Mouse (Mus musculus) MEL (cell line): ENCODE data around the gene Cd300c2.

Source experiments
- CHD1 ChIP-seq: IDR thresholded peaks from 2 replicates; pipeline ENCODE4 v1.6.1; 2012; ENCODE audit warnings: low read depth, mild to moderate bottlenecking, inconsistent platforms, low read length, improper control_type of control experiment
- CTCF ChIP-seq, 3 experiments: IDR thresholded peaks in 2 of 3; conservative IDR thresholded peaks in 1 of 3; 2 replicates each; pipeline ENCODE4 v1.5.1; 2011 to 2012; ENCODE audit warnings: low read length in 3 of 3, low read depth in 2 of 3, mild to moderate bottlenecking in 2 of 3, improper control_type of control experiment in 1 of 3, inconsistent platforms in 1 of 3, mixed read lengths in 1 of 3, moderate library complexity in 1 of 3; ENCODE audit not compliant: control insufficient read depth in 1 of 3, insufficient read depth in 1 of 3, poor library complexity in 1 of 3, severe bottlenecking in 1 of 3
- ETS1 ChIP-seq: IDR thresholded peaks from 2 replicates; pipeline ENCODE4 v1.6.1; 2012; ENCODE audit warnings: low read depth, mild to moderate bottlenecking, inconsistent platforms, low read length, improper control_type of control experiment, moderate library complexity
- GATA1 ChIP-seq: IDR thresholded peaks from 2 replicates; pipeline ENCODE4 v1.6.1; 2011; ENCODE audit warnings: low read depth, low read length, improper control_type of control experiment
- HCFC1 ChIP-seq: IDR thresholded peaks from 2 replicates; pipeline ENCODE4 v1.6.1; 2012; ENCODE audit warnings: low read depth, mild to moderate bottlenecking, inconsistent platforms, low read length, improper control_type of control experiment, moderate library complexity
- MAFK ChIP-seq: IDR thresholded peaks from 2 replicates; pipeline ENCODE4 v1.6.1; 2011; ENCODE audit warnings: low read depth, mild to moderate bottlenecking, low read length, improper control_type of control experiment, borderline replicate concordance
- MEF2A ChIP-seq: IDR thresholded peaks from 2 replicates; pipeline ENCODE4 v1.6.1; 2014; ENCODE audit warnings: low read depth, mild to moderate bottlenecking, inconsistent platforms, low read length, improper control_type of control experiment; ENCODE audit not compliant: poor library complexity, insufficient replicate concordance, severe bottlenecking; ENCODE audit errors: extremely low read depth
- MXI1 ChIP-seq: IDR thresholded peaks from 2 replicates; pipeline ENCODE4 v1.6.1; 2011; ENCODE audit warnings: mild to moderate bottlenecking, low read depth, low read length, improper control_type of control experiment
- NRF1 ChIP-seq: IDR thresholded peaks from 2 replicates; pipeline ENCODE4 v1.6.1; 2014; ENCODE audit warnings: low read depth, mild to moderate bottlenecking, inconsistent platforms, low read length, improper control_type of control experiment, moderate library complexity; ENCODE audit not compliant: poor library complexity, insufficient read depth, severe bottlenecking
- POLR2AphosphoS2 ChIP-seq: IDR thresholded peaks from 2 replicates; pipeline ENCODE4 v1.6.1; 2011; ENCODE audit warnings: low read length, improper control_type of control experiment
- RCOR1 ChIP-seq: IDR thresholded peaks from 2 replicates; pipeline ENCODE4 v1.6.1; 2012; ENCODE audit warnings: low read depth, mild to moderate bottlenecking, inconsistent platforms, low read length, improper control_type of control experiment
- USF1 ChIP-seq: IDR thresholded peaks from 2 replicates; pipeline ENCODE4 v1.6.1; 2014; ENCODE audit warnings: low read depth, mild to moderate bottlenecking, inconsistent platforms, low read length, improper control_type of control experiment, moderate library complexity
- ZNF384 ChIP-seq: IDR thresholded peaks from 2 replicates; pipeline ENCODE4 v1.6.1; 2012; ENCODE audit warnings: low read depth, mild to moderate bottlenecking, inconsistent platforms, low read length, improper control_type of control experiment

GRCm38 (mm10) chr11:114965182-114965828 is 36.4 kb downstream of the Cd300c2 start:
- TF ChIP-seq CTCF (IDR thresholded peaks at IDR 0.05 in 2 of 3, conservative IDR thresholded peaks at IDR 0.05 in 1 of 3; ENCODE audit: control insufficient read depth in 1 of 3, insufficient read depth in 1 of 3, low read depth in 2 of 3, low read length in 3 of 3, poor library complexity in 1 of 3, severe bottlenecking in 1 of 3): no peak
- TF ChIP-seq ETS1: no peak
- no peak for TF ChIP-seq HCFC1
- no peak for TF ChIP-seq RCOR1
- no peak for TF ChIP-seq CHD1
- no peak for TF ChIP-seq MXI1
- no peak for TF ChIP-seq MAFK
- no peak for TF ChIP-seq NRF1
- TF ChIP-seq POLR2AphosphoS2: no peak
- TF ChIP-seq GATA1: no peak
- no peak for TF ChIP-seq MEF2A
- no peak for TF ChIP-seq USF1
- no peak for TF ChIP-seq ZNF384
